Mouse (Mus musculus): ENCODE results near the gene A430033K04Rik. TPM values are rescaled to one million over a fixed set of nuclear protein-coding genes. Genes with fewer than 3 reads are reported as not detected.

Gene A430033K04Rik
- polyA plus RNA-seq, 1 experiment from 2014 or later = 9.4 TPM

DNA sequence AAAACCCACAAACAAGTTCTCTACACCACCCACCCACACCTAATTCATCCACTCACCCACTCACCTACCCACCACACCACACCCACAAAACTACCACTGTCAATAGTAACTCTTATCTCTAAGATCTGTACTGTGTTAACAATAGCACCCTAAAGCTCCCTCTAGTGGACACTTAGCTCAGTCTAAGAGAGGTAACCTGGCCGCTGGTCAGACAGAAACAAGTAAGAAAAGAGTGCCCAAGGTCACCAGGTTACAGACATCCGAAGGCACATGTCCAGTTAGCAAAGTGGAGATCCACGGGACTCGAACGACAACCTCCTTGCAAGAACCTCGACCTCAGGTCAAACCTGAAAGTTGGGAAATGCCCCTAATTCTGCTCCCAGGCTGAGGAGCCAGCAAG is 35.2 kb downstream of the A430033K04Rik start:
- Histone ChIP-seq H3K4me3 (no peak overlapping the region), H3K27me3 (ENCODE audit: insufficient read depth, poor library complexity, severe bottlenecking) (no peaks in the 10 kb centered on the region), H3K4me1 (replicated peaks) (no peaks in the 10 kb centered on the region), H3K27ac (no peak overlapping the region), H3K36me3 (no peaks in the 10 kb centered on the region), H3K9me3 (no peaks in the 10 kb centered on the region)
- peak; percentile 16 for DNase-seq (ENCODE audit: low spot score)
- WGBS = 32% methylated on average over 6 of the region's 6 CpGs

- Histone ChIP-seq H3K27me3 (ENCODE audit: insufficient read depth, poor library complexity, severe bottlenecking) (no peaks in the 10 kb centered on the region), H3K4me3 (no peak overlapping the region), H3K4me1 (replicated peaks) (no peaks in the 10 kb centered on the region), H3K36me3 (no peaks in the 10 kb centered on the region), H3K27ac (no peak overlapping the region), H3K9me3 (no peaks in the 10 kb centered on the region)
- WGBS = 18% methylated on average over 5 of the region's 5 CpGs
- peak; percentile 61 for DNase-seq (ENCODE audit: low spot score)
Observed at GRCm38 (mm10) chr5:138658922-138659321, 36.3 kb downstream of the A430033K04Rik start.

DNA sequence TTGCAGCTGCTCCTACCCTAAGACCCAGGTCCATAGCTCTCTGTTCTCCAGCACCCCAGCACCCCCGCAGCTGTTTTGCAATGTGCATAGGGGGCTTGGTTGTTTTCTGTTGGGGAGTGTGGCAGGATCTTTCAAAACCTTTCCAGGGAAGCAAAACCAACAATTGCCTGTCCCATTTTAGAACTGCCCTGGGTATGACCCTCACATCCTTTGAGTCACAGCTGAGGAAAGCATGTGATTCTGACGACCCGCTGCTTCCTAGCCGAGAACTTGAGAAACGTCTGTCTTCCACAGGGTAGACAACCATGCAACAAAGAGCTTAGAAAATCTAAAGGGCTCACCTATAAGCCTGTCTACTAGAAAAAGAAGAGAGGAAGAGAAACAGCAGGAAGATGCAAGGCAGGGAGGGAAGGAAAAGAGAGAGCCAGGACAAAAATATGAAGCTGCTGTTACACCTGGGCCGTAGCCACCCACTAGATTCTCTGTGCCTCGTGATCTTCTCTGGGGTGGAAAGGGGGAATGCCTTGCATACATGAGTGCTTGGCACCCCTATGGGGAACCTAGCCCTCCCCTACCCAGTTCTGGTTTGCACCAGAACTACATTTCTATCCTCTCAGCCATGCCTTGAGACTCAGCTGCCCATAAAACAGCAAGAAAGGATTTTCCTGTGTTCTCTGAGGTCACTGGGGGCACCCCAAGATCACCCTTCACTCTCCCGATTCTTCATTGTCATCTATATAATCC is 60.5 kb downstream of the A430033K04Rik start:
- no peak for DNase-seq (ENCODE audit: low spot score)
- Histone ChIP-seq H3K27me3 (ENCODE audit: insufficient read depth, poor library complexity, severe bottlenecking) (no peaks in the 10 kb centered on the region), H3K4me1 (replicated peaks) (no peaks in the 10 kb centered on the region), H3K4me3 (no peak overlapping the region), H3K36me3 (no peaks in the 10 kb centered on the region), H3K9me3 (no peaks in the 10 kb centered on the region), H3K27ac (no peak overlapping the region)
- WGBS = 78% methylated on average over 8 of the region's 8 CpGs

DNA sequence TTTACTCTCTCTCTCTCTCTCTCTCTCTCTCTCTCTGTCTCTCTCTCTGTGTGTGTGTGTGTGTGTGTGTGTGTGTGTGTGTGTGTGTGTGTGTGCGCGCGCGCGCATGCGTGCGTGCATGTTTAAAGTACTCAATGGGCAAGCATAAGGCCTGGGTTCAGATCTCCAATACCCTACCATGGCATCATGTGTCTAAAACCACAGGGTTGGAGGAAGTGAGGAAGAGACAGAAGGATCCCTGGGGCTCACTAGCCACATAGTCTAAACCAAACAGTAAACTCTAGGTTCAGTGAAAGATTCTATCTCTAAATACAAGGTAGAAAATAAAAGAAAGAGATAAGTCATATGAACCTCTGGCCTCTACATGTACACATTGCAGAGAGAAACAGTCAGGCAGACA is 61.2 kb downstream of the A430033K04Rik start:
- WGBS = 99% methylated on average over 7 of the region's 7 CpGs
- Histone ChIP-seq H3K9me3 (no peaks in the 10 kb centered on the region), H3K27ac (no peak overlapping the region), H3K36me3 (no peaks in the 10 kb centered on the region), H3K27me3 (ENCODE audit: insufficient read depth, poor library complexity, severe bottlenecking) (no peaks in the 10 kb centered on the region), H3K4me3 (no peak overlapping the region), H3K4me1 (replicated peaks) (no peaks in the 10 kb centered on the region)
- DNase-seq (ENCODE audit: low spot score) = no peak

GRCm38 (mm10) chr5:138687453-138687852 is 64.8 kb downstream of the A430033K04Rik start:
- DNase-seq (ENCODE audit: low spot score) = no peak
- 78% methylated on average over 5 of the region's 5 CpGs for WGBS

DNA sequence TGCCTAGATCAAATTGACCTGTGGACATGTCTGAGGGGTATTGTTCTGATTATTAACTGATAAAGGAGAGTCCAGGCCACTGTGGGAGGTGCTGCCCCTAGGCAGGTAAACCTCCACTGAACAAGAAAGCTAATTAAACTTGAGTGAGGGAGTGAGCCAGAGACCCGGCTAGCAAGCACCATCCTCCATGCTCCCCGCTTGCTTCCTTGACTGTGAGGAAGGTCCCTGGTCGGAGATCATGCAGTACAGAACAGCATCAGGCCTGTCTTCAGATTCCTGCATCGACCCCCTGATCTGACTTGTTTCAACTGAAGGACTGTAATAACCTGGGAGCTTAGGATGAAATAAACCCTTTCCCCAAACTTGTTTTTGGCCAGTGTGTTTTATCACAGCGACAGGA is 66.6 kb downstream of the A430033K04Rik start:
- H3K27me3 ChIP-seq (ENCODE audit: insufficient read depth, poor library complexity, severe bottlenecking) = no peaks in the 10 kb centered on the region
- no peak for DNase-seq (ENCODE audit: low spot score)
- no peak overlapping the region for H3K4me3 ChIP-seq
- no peak overlapping the region for H3K27ac ChIP-seq
- H3K9me3 ChIP-seq = no peaks in the 10 kb centered on the region
- H3K36me3 ChIP-seq = no peaks in the 10 kb centered on the region
- 73% methylated on average over 5 of the region's 5 CpGs for WGBS
- H3K4me1 ChIP-seq (replicated peaks) = no peaks in the 10 kb centered on the region

More at GRCm38 (mm10) chr5:138687453-138687852, 64.8 kb downstream of the A430033K04Rik start:
- no peaks in the 10 kb centered on the region for H3K9me3 ChIP-seq
- H3K4me1 ChIP-seq (replicated peaks) = no peaks in the 10 kb centered on the region
- no peak overlapping the region for H3K27ac ChIP-seq
- H3K27me3 ChIP-seq (ENCODE audit: insufficient read depth, poor library complexity, severe bottlenecking) = no peaks in the 10 kb centered on the region
- H3K36me3 ChIP-seq = no peaks in the 10 kb centered on the region
- H3K4me3 ChIP-seq = no peak overlapping the region

DNA sequence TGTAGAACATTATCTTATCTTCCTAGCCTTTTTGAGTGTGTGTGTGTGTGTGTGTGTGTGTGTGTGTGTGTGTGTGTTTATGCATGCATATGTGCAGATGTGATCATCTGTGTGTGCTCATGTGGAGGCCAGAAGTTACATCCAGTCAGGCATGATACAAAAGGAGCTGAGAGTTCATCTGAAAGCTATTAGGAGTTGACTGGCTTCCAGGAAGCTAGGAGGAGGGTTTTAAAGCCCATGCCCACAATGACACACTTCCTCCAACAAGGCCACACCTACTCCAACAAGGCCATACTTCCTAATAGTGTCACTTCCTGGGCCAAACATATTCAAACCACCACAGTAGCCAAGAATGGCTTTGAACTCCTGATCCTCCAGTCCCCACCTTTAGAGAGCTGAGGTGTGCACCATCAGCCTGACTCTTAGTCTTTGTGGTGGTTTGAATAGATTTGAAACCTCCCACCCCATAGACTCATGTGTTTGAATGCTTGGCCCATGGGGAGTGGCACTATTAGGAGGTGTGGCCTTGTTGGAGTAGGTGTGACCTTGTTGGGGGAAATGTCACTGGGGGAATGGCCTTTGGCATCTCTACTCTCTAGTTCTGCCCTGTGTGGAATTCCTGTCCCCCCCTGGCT is 70.4 kb downstream of the A430033K04Rik start:
- Histone ChIP-seq H3K9me3 (no peaks in the 10 kb centered on the region), H3K36me3 (no peaks in the 10 kb centered on the region), H3K4me3 (no peak overlapping the region), H3K27me3 (ENCODE audit: insufficient read depth, poor library complexity, severe bottlenecking) (no peaks in the 10 kb centered on the region), H3K27ac (no peak overlapping the region), H3K4me1 (replicated peaks) (peaks cover 7% of the 10 kb centered on the region; the same call in 1 of the 2 replicates)
- DNase-seq (ENCODE audit: low spot score) = no peak

DNA sequence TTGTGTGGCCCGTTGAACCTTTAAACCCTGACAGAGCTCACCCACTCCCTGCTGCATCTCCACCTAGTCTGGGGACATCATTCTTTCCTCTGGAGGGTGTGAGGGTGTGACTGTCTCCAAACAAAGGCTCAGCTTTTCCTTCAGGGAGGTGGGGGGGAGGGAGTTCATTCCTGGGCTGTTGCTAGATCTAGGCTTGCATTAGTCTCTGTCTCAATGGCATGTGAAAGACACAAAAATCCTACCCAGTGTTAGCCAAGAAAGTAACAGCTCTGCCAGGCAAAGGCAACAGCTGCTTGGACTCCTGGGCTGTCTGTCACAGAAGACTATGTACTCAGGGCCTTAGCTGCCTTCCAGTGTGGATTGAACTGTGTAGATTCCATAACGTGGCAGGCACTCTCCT is 71.4 kb downstream of the A430033K04Rik start:
- peaks cover 9% of the 10 kb centered on the region; the same call in 1 of the 2 replicates for H3K4me1 ChIP-seq (replicated peaks)
- no peaks in the 10 kb centered on the region for H3K36me3 ChIP-seq
- no peak for DNase-seq (ENCODE audit: low spot score)
- H3K9me3 ChIP-seq = no peaks in the 10 kb centered on the region
- H3K27ac ChIP-seq = no peak overlapping the region
- H3K4me3 ChIP-seq = no peak overlapping the region
- H3K27me3 ChIP-seq (ENCODE audit: insufficient read depth, poor library complexity, severe bottlenecking) = no peaks in the 10 kb centered on the region
- WGBS = 67% methylated on average over 2 of the region's 2 CpGs

DNA sequence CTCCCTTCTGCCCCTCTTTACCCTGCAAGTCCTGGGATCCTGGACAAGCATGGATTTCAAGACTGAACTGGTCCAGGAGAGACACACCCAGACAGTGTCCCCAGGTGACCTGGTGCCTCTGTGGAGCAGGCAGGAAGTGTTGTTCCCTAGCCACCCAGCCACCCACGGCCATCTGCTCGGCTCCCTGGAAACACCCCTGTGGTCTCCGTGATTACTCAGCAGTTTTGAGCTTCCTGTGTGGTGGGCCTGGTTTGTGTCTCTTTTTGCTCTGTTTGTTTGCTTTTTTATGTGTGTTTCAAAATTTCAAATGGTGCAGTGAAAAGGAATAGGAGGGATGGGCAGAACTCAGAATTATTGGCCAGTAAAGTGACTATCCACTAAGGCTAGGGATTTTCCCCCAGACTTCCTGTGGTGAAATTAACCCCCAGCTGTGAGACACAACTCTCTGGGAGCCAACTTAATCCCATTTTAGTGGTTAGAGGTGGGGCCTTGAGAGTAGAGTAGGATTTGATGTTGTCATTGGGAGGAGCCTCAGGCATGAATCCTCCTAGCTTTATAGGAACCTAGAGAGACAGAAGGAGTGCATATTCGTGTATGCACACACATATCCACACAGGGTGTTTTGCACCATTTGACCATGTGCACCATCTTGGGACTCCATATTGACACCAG is 72.0 kb downstream of the A430033K04Rik start:
- H3K9me3 ChIP-seq = no peaks in the 10 kb centered on the region
- peaks cover 9% of the 10 kb centered on the region; the same call in 1 of the 2 replicates for H3K4me1 ChIP-seq (replicated peaks)
- no peaks in the 10 kb centered on the region for H3K36me3 ChIP-seq
- H3K27ac ChIP-seq = no peak overlapping the region
- no peak for DNase-seq (ENCODE audit: low spot score)
- no peaks in the 10 kb centered on the region for H3K27me3 ChIP-seq (ENCODE audit: insufficient read depth, poor library complexity, severe bottlenecking)
- WGBS = 62% methylated on average over 4 of the region's 4 CpGs
- no peak overlapping the region for H3K4me3 ChIP-seq

- Histone ChIP-seq H3K27me3 (ENCODE audit: insufficient read depth, poor library complexity, severe bottlenecking) (no peaks in the 10 kb centered on the region), H3K4me3 (no peak overlapping the region), H3K36me3 (no peaks in the 10 kb centered on the region), H3K4me1 (replicated peaks) (peaks cover 9% of the 10 kb centered on the region; the same call in 1 of the 2 replicates), H3K9me3 (no peaks in the 10 kb centered on the region), H3K27ac (peak overlapping the region; percentile 19; the same call in 1 of the 2 replicates)
- WGBS = 77% methylated on average over 6 of the region's 6 CpGs
- DNase-seq (ENCODE audit: low spot score) = no peak
Observed at GRCm38 (mm10) chr5:138697466-138697865, 74.8 kb downstream of the A430033K04Rik start.

Other genes with a start within 250 kb of the A430033K04Rik start
- 38.1 and 40.4 TPM in 2 replicates for gene Zfp157, start 181.4 kb upstream of the A430033K04Rik start, polyA plus RNA-seq (2016; fragmentation: Nextera tagmentation; extraction: Ambion mirVana)
- 0.14 TPM in 1 of 2 replicates, not detected in the other for gene 1700123K08Rik, start 58.1 kb upstream of the A430033K04Rik start, polyA plus RNA-seq (2016; fragmentation: Nextera tagmentation; extraction: Ambion mirVana)
- gene Zfp68, start 3.1 kb upstream of the A430033K04Rik start, polyA plus RNA-seq (2016; fragmentation: Nextera tagmentation; extraction: Ambion mirVana) = 53.5 and 60.5 TPM in 2 replicates
- gene Fam20c, start 131.7 kb downstream of the A430033K04Rik start, polyA plus RNA-seq (2016; fragmentation: Nextera tagmentation; extraction: Ambion mirVana) = 10.9 and 24.0 TPM in 2 replicates
- gene Gm5294, start 197.2 kb downstream of the A430033K04Rik start, polyA plus RNA-seq (2016; fragmentation: Nextera tagmentation; extraction: Ambion mirVana) = not detected in 2 replicates

Data from hindbrain, embryonic 10.5 days (tissue).